Mouse (Mus musculus) C2C12 (cell line): Measurements from ENCODE around the gene Eed. TPM values are rescaled to one million over a fixed set of nuclear protein-coding genes. Genes with fewer than 3 reads are reported as not detected.
A peak's percentile ranks its signal among the peaks of the same experiment; 100 is the strongest.

ENCODE experiments used
- H3K27me3 ChIP-seq: one replicate; pipeline ENCODE4 v1.6.1; 2011; ENCODE audit not compliant: control insufficient read depth, insufficient read depth, insufficient read length
- H3K36me3 ChIP-seq: one replicate; pipeline ENCODE4 v1.6.1; 2011; ENCODE audit not compliant: control insufficient read depth, insufficient read depth
- H3K4me3 ChIP-seq: one replicate; pipeline ENCODE4 v1.5.1; 2011; ENCODE audit warnings: mild to moderate bottlenecking, control low read depth; ENCODE audit not compliant: poor library complexity, insufficient read depth, severe bottlenecking
- H3K79me2 ChIP-seq: one replicate; pipeline ENCODE4 v1.6.1; 2011; ENCODE audit not compliant: control insufficient read depth, insufficient read depth
- H3K79me3 ChIP-seq: one replicate; pipeline ENCODE4 v1.6.1; 2011; ENCODE audit warnings: low read depth, control low read depth
- H3ac ChIP-seq: one replicate; pipeline ENCODE3; 2011; ENCODE audit warnings: low read depth; ENCODE audit not compliant: control insufficient read depth, insufficient read length
- CEBPB ChIP-seq: IDR thresholded peaks from one replicate; pipeline ENCODE4 v1.6.1; 2011; ENCODE audit warnings: low read depth, mild to moderate bottlenecking, control low read depth, moderate library complexity
- CTCF ChIP-seq: IDR thresholded peaks from one replicate; pipeline ENCODE4 v1.5.1; 2011; ENCODE audit not compliant: control insufficient read depth, insufficient read depth, insufficient read length
- FOSL1 ChIP-seq: IDR thresholded peaks from one replicate; pipeline ENCODE4 v1.8.0; 2011; ENCODE audit warnings: mild to moderate bottlenecking, low read length; ENCODE audit not compliant: poor library complexity, insufficient read depth, severe bottlenecking
- MAX ChIP-seq: IDR thresholded peaks from one replicate; pipeline ENCODE4 v1.6.1; 2011; ENCODE audit warnings: mild to moderate bottlenecking, control low read depth
- MYOD1 ChIP-seq: IDR thresholded peaks from one replicate; pipeline ENCODE4 v1.6.1; 2011; ENCODE audit warnings: low read depth; ENCODE audit not compliant: control insufficient read depth, insufficient read length
- MYOG ChIP-seq: IDR thresholded peaks from one replicate; pipeline ENCODE4 v1.6.1; 2011; ENCODE audit not compliant: control insufficient read depth, insufficient read length; ENCODE audit errors: extremely low read depth
- USF1 ChIP-seq: IDR thresholded peaks from one replicate; pipeline ENCODE4 v1.6.1; 2011; ENCODE audit warnings: low read depth, mild to moderate bottlenecking, control low read depth, moderate library complexity
- polyA plus RNA-seq: library from polyadenylated mRNA; unstranded; fragments of >200 nt; fragmentation: generic; extraction: Trizol; gene quantifications from one replicate; pipeline ENCODE4 v1.2.1, GENCODE M21; 2012; ENCODE audit warnings: missing spikeins

Gene Eed
- polyA plus RNA-seq, 1 experiment: 34.0 TPM

- Histone ChIP-seq H3K36me3 (no peaks in the 10 kb centered on the region), H3K79me2 (no peaks in the 10 kb centered on the region), H3ac (no peak overlapping the region), H3K27me3 (no peaks in the 10 kb centered on the region), H3K4me3 (no peak overlapping the region), H3K79me3 (no peaks in the 10 kb centered on the region)
- no peak for TF ChIP-seq CTCF
- TF ChIP-seq CEBPB: no peak
- TF ChIP-seq MYOD1: no peak
- TF ChIP-seq USF1: no peak
- TF ChIP-seq MAX: no peak
- no peak for TF ChIP-seq FOSL1
- TF ChIP-seq MYOG: no peak
Observed at GRCm38 (mm10) chr7:90020331-90020730, 39.5 kb upstream of the Eed start.

DNA sequence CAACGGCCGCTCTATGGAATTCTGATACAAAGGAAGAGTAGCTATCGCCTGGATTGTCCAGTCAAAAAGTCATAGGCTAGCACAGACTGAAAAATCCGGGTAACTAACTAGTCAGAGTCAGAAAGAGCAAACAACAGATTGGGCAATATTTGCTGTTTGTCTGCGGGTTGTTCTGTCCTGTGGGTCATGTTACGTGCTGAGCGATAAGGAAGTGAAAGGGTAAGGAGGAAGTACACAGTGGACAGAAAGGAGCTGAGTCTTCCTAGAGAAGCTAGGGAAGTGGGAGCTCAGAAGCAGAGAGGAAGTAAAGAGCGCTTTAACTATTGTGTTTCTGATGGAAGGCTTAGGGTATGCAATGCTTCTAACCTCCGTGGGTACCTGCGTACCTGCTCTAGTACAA lies 38.8 kb upstream of the Eed start:
- H3K79me3 ChIP-seq: no peaks in the 10 kb centered on the region
- no peaks in the 10 kb centered on the region for H3K27me3 ChIP-seq
- H3K36me3 ChIP-seq: no peaks in the 10 kb centered on the region
- H3K79me2 ChIP-seq: no peaks in the 10 kb centered on the region
- H3ac ChIP-seq: no peak overlapping the region
- no peak for TF ChIP-seq MYOD1
- peak; percentile 44 for TF ChIP-seq CEBPB
- TF ChIP-seq USF1: no peak
- H3K4me3 ChIP-seq: no peak overlapping the region

- TF ChIP-seq MAX (no peak), USF1 (no peak), FOSL1 (no peak), CTCF (no peak), MYOD1 (no peak), CEBPB (no peak), MYOG (no peak)
- no peaks in the 10 kb centered on the region for H3K36me3 ChIP-seq
- H3K79me2 ChIP-seq: no peaks in the 10 kb centered on the region
- no peaks in the 10 kb centered on the region for H3K79me3 ChIP-seq
- no peak overlapping the region for H3K4me3 ChIP-seq
- H3K27me3 ChIP-seq: no peaks in the 10 kb centered on the region
- no peak overlapping the region for H3ac ChIP-seq
Observed at GRCm38 (mm10) chr7:90016930-90017588, 36.3 kb upstream of the Eed start.

- no peak overlapping the region for H3K4me3 ChIP-seq
- no peaks in the 10 kb centered on the region for H3K27me3 ChIP-seq
- H3K79me2 ChIP-seq: no peaks in the 10 kb centered on the region
- H3K36me3 ChIP-seq: no peaks in the 10 kb centered on the region
- no peak overlapping the region for H3ac ChIP-seq
- TF ChIP-seq MAX (no peak), MYOG (no peak), CTCF (no peak), FOSL1 (no peak), USF1 (no peak), MYOD1 (no peak), CEBPB (no peak)
- no peaks in the 10 kb centered on the region for H3K79me3 ChIP-seq
Observed at GRCm38 (mm10) chr7:90016459-90016858, 35.7 kb upstream of the Eed start.

DNA sequence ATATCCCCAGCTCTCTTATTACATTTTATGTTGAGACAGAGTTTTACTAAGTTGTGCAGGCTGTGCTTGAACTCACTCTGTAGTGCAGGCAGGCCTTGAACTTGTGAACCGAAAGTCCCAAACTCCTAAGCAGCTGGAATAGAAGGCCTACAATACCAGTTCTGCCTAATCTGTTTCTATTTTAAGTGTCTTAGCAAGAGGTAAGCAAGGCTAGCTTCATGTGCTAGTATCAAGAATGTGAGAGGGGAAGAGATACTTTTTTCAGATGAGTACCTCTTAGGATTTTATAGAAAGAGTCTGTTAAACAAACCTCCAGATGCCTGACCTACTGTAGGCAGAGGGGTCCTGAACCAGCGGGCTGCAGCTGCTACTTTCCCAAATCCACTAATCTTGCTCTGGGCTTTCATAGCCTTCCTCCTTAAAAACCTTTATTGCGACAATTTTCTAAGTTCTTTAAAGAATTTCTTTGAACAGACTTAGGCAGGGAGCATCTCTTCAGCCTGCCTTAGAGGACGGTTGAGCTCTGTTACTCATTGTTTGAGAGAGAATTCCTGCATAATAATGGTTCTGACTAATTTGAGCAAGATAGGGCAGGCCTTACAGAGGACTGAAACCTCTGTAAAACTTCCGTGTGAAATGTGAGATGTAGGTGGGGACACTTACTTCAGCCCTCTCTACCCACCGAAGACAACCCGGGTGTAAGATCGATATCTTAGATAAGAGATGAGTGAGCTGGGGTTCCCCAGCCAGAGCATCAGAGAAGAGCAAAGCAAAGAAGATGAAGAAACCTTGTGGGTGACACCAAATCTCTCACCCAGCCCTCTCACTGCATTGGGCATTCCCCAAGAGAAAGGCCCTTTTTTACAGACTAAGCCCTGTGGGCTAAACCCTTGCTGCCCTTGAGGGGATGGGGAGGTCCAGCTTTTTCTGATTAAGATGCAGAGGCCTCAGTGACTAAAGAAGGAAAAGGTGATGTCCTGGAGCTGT lies 26.2 kb upstream of the Eed start:
- Histone ChIP-seq H3K36me3 (no peaks in the 10 kb centered on the region), H3K4me3 (no peak overlapping the region), H3ac (no peak overlapping the region), H3K27me3 (no peaks in the 10 kb centered on the region), H3K79me3 (no peaks in the 10 kb centered on the region), H3K79me2 (no peaks in the 10 kb centered on the region)
- TF ChIP-seq MAX: no peak
- TF ChIP-seq CEBPB: no peak
- TF ChIP-seq CTCF: no peak
- TF ChIP-seq USF1: no peak
- TF ChIP-seq MYOD1: no peak
- TF ChIP-seq FOSL1: no peak
- TF ChIP-seq MYOG: no peak
